Mouse (Mus musculus): ENCODE data around the gene Adnp. TPM values are rescaled to one million over a fixed set of nuclear protein-coding genes. Genes with fewer than 3 reads are reported as not detected.
A peak's percentile ranks its signal among the peaks of the same experiment; 100 is the strongest.
"Not testable (repeated sequence)": the region's sequence is repeated elsewhere in the genome, so short reads cannot be mapped to it uniquely, and the experiment has no call there.

Gene Adnp
- total RNA-seq, 2 experiments from 2014 or later: 32.6 to 33.2 TPM

GRCm38 (mm10) chr2:168158911-168159711, 47.8 kb downstream of the Adnp start:
- intact Hi-C loops (cut with DNase I): no loop called here
- DNase-seq: peak; percentile 16 to 20

GRCm38 (mm10) chr2:168157974-168158373, 48.9 kb downstream of the Adnp start:
- intact Hi-C loops (cut with DNase I); DNase-seq: not testable (repeated sequence)

GRCm38 (mm10) chr2:168156361-168156760, 50.6 kb downstream of the Adnp start:
- intact Hi-C loops (cut with DNase I): no loop called here
- no peak for DNase-seq

GRCm38 (mm10) chr2:168155666-168156065, 51.2 kb downstream of the Adnp start:
- intact Hi-C loops (cut with DNase I): no loop called here
- DNase-seq: no peak

GRCm38 (mm10) chr2:168154090-168154881, 52.6 kb downstream of the Adnp start:
- intact Hi-C loops (cut with DNase I): no loop called here
- DNase-seq: peak; percentile 42 to 62

- DNase-seq: no peak
- intact Hi-C loops (cut with DNase I): no loop called here
Measured at GRCm38 (mm10) chr2:168149241-168149640, 57.7 kb downstream of the Adnp start.

- no peak for DNase-seq
- intact Hi-C loops (cut with DNase I): no loop called here
Measured at GRCm38 (mm10) chr2:168147722-168148432, 59.0 kb downstream of the Adnp start.

- no peak for DNase-seq
- intact Hi-C loops (cut with DNase I): no loop called here
Measured at GRCm38 (mm10) chr2:168145437-168145836, 61.5 kb downstream of the Adnp start.

GRCm38 (mm10) chr2:168143794-168144193, 63.1 kb downstream of the Adnp start:
- no peak for DNase-seq
- intact Hi-C loops (cut with DNase I): no loop called here

GRCm38 (mm10) chr2:168137161-168137560, 69.8 kb downstream of the Adnp start:
- DNase-seq: no peak
- intact Hi-C loops (cut with DNase I): no loop called here

Small RNA genes within 50 kb of the gene (microRNA-seq; reads per million reads assigned to microRNA genes)
- gene Gm24561 (ENCODE audit: borderline number of aligned reads in 2 of 2): 0 reads per million in 2 experiments

Other genes starting within 250 kb of the Adnp start
- under 1 TPM; 0.36 to 0.79 TPM for gene Ripor3, start 196.5 kb downstream of the Adnp start, total RNA-seq (2021)
- 1 to 10 TPM; 2.7 to 3.1 TPM for gene Pard6b, start 126.1 kb downstream of the Adnp start, total RNA-seq (2021)
- gene Gm20716, start 23.3 kb upstream of the Adnp start, total RNA-seq (2021): 10 to 100 TPM; 14.3 to 16.5 TPM
- 10 to 100 TPM; 76.0 to 92.6 TPM for gene Dpm1, start 23.5 kb upstream of the Adnp start, total RNA-seq (2021)
- gene Mocs3, start 23.5 kb upstream of the Adnp start, total RNA-seq (2021): 1 to 10 TPM; 7.9 to 8.0 TPM
- gene Kcng1, start 74.6 kb upstream of the Adnp start, total RNA-seq (2021): under 1 TPM; 0.08 TPM

Measured in heart, postnatal 36 days (tissue).